Mouse (Mus musculus) thymus, adult 2 months (tissue): ENCODE data around the gene Srrm1.

Experiments used
- CTCF ChIP-seq: fragments of 200-500 bp; IDR thresholded peaks from 2 replicates; pipeline ENCODE4 v1.5.1; 2012; ENCODE audit warnings: mild to moderate bottlenecking, control low read depth, low read length, moderate library complexity, borderline replicate concordance; ENCODE audit not compliant: control insufficient read depth, poor library complexity, insufficient read depth; ENCODE audit errors: extremely low read depth
- POLR2A ChIP-seq: fragments of 200-500 bp; IDR thresholded peaks from 2 replicates; pipeline ENCODE4 v1.6.1; 2012; ENCODE audit warnings: mild to moderate bottlenecking, low read length, control low read depth, moderate library complexity; ENCODE audit not compliant: control insufficient read depth, poor library complexity, insufficient read depth; ENCODE audit errors: extremely low read depth

DNA sequence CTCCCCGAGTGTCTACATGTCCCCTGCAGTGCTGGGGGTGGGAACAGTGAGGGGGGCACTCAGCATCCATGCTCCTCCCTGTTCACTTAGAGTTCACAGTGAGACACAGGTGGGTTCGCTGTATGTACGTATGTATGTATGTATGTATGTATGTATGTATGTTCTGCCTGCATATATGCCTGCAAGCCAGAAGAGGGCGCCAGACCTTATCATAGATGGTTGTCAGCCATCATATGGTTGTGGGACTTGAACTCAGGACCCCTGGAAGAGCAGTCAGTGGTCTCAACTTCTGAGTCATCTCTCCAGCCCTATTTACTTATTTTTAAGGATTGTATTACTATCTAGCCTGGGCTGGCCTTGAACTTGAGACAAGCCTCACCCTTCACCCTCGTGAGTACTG lies 43.2 kb upstream of the Srrm1 start:
- no peak for TF ChIP-seq CTCF
- no peak for TF ChIP-seq POLR2A
